Mouse (Mus musculus) liver, embryonic 11.5 days (tissue): ENCODE data around the gene Tpr. TPM values are rescaled to one million over a fixed set of nuclear protein-coding genes. Genes with fewer than 3 reads are reported as not detected.
A peak's percentile ranks its signal among the peaks of the same experiment; 100 is the strongest.

ENCODE experiments used
- ATAC-seq: fragments of 200-750 bp; cut with Nextera tagmentation; replicated peaks from 2 replicates; pipeline ENCODE4 v1.8.0; 2017; ENCODE audit warnings: moderate number of reproducible peaks, mild to moderate bottlenecking, moderate TSS enrichment, moderate library complexity; ENCODE audit not compliant: low FRiP score
- DNase-seq: peaks from one replicate; pipeline ENCODE4 v3.0.0-alpha.2; 2017; ENCODE audit warnings: low spot score
- H3K27ac ChIP-seq: fragments of 300-500 bp; sonication (generic); 2 replicates; pipeline ENCODE4 v1.5.1; 2014; ENCODE audit warnings: mild to moderate bottlenecking, low read depth, low read length, control low read depth
- H3K27me3 ChIP-seq: fragments of 300-500 bp; sonication (generic); replicated peaks from 2 replicates; pipeline ENCODE4 v1.6.1; 2014; ENCODE audit warnings: low read length, mixed read lengths; ENCODE audit not compliant: control insufficient read depth, insufficient read depth
- H3K36me3 ChIP-seq: fragments of 300-500 bp; sonication (generic); 2 replicates; pipeline ENCODE4 v1.6.1; 2014; ENCODE audit warnings: mild to moderate bottlenecking, low read length, moderate library complexity, mixed read lengths; ENCODE audit not compliant: control insufficient read depth, insufficient read depth
- H3K4me1 ChIP-seq: fragments of 300-500 bp; sonication (generic); replicated peaks from 2 replicates; pipeline ENCODE4 v1.6.1; 2014; ENCODE audit warnings: low read length, mixed read lengths; ENCODE audit not compliant: control insufficient read depth, insufficient read depth
- H3K4me2 ChIP-seq: fragments of 300-500 bp; sonication (generic); 2 replicates; pipeline ENCODE4 v1.6.1; 2014; ENCODE audit warnings: mild to moderate bottlenecking, control low read depth, moderate library complexity
- H3K4me3 ChIP-seq: fragments of 300-500 bp; sonication (generic); 2 replicates; pipeline ENCODE4 v1.5.1; 2014; ENCODE audit warnings: low read depth, low read length, control low read depth
- H3K9ac ChIP-seq: fragments of 300-500 bp; sonication (generic); 2 replicates; pipeline ENCODE4 v1.6.1; 2014; ENCODE audit warnings: low read depth, low read length, control low read depth
- H3K9me3 ChIP-seq: fragments of 300-500 bp; sonication (generic); 2 replicates; pipeline ENCODE4 v1.6.1; 2016; ENCODE audit warnings: low read length, inconsistent platforms, mixed read lengths; ENCODE audit not compliant: control insufficient read depth
- WGBS: fragments of 180-500 bp; shearing (Covaris S2); extraction: QIAGEN DNeasy Blood & Tissue Kit; methylation state at CpG from one replicate; pipeline ENCODE4 v1.1.7; 2014; 5-methylcytosine and 5-hydroxymethylcytosine counted together
- polyA plus RNA-seq: library from polyadenylated mRNA; unstranded; fragments of >200 nt; fragmentation: Nextera tagmentation; extraction: Ambion mirVana; gene quantifications from 2 replicates; pipeline ENCODE4 v1.2.1, GENCODE M21; 2014

Gene Tpr
- polyA plus RNA-seq, 1 experiment from 2014 or later = 169 TPM

DNA sequence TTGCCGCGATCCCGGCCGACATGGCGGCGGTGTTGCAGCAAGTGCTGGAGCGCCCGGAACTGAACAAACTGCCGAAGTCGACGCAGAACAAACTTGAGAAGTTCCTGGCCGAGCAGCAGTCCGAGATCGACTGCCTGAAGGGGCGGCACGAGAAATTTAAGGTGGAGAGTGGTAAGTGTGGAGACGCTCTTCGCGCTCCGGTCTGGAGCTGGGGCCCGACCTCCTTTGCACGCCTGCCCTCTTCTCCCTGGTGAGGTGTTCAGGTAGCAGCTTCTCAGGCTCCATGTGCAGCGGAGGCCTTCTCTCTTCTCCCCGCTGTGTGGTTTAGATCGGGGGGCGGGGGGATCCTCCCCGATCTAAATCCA is 832 bp downstream of the Tpr start:
- H3K4me2 ChIP-seq = peak overlapping the region; percentile 60
- peak overlapping the region; percentile 84 for H3K4me3 ChIP-seq
- no peaks in the 10 kb centered on the region for H3K27me3 ChIP-seq
- peak overlapping the region; percentile 93 for H3K9ac ChIP-seq
- H3K4me1 ChIP-seq = peaks cover 4% of the 10 kb centered on the region; the same call in 1 of the 2 replicates
- peaks cover 21% of the 10 kb centered on the region for H3K36me3 ChIP-seq
- DNase-seq (no peak), ATAC-seq (peak; percentile 32)
- WGBS = 0% methylated on average over 27 of the region's 27 CpGs
- no peaks in the 10 kb centered on the region for H3K9me3 ChIP-seq
- peak overlapping the region; percentile 91 for H3K27ac ChIP-seq

DNA sequence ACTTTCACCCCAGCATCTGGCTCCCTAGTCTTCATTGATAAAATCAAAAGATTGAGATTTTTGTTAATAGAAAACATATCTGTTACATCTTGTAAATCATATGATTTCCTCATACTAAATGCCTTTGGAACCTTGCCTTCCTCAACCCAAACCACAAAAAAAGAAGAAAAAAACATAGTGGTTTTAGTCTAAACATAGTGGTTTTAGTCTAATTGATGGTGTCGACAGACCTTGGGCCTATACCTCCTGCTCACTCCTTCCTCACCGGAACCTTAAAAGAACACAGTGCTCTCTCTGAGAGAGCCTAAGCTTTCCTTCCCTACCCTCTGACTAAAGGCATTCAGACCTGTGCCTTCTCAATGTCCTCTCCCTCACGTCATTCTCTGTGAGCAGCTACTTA is 3.4 kb downstream of the Tpr start:
- DNase-seq (no peak), ATAC-seq (no peak)
- no peak overlapping the region for H3K27ac ChIP-seq
- no peaks in the 10 kb centered on the region for H3K27me3 ChIP-seq
- 86% methylated on average over 3 of the region's 3 CpGs for WGBS
- H3K36me3 ChIP-seq = peaks cover 18% of the 10 kb centered on the region
- H3K9ac ChIP-seq = no peak overlapping the region
- H3K4me1 ChIP-seq = peaks cover 4% of the 10 kb centered on the region; the same call in 1 of the 2 replicates
- H3K4me3 ChIP-seq = no peak overlapping the region
- H3K4me2 ChIP-seq = no peak overlapping the region
- H3K9me3 ChIP-seq = no peaks in the 10 kb centered on the region

DNA sequence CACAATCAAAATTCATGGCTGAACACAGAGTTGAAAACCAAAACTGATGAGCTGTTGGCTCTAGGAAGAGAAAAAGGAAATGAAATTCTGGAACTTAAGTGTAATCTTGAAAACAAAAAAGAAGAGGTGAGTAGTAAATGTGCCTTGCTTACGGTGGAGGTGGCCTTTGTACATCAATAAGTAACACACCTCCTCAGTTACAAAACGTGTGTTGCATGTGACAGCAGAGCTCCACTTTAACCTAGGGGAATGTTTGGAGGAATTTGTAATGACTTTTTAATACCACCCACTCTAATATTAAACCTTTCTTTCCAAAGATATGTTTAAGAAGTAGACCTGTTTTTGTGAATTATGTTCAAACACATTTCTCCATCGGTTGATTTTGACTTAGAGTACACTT is 11.3 kb downstream of the Tpr start:
- ATAC-seq (no peak), DNase-seq (no peak)
- Histone ChIP-seq H3K4me2 (no peak overlapping the region), H3K27me3 (no peaks in the 10 kb centered on the region), H3K9me3 (no peaks in the 10 kb centered on the region), H3K4me1 (no peaks in the 10 kb centered on the region), H3K27ac (no peak overlapping the region), H3K36me3 (peaks cover 25% of the 10 kb centered on the region; the same call in 1 of the 2 replicates), H3K9ac (no peak overlapping the region), H3K4me3 (no peak overlapping the region)
- 90% methylated on average over 3 of the region's 3 CpGs for WGBS

DNA sequence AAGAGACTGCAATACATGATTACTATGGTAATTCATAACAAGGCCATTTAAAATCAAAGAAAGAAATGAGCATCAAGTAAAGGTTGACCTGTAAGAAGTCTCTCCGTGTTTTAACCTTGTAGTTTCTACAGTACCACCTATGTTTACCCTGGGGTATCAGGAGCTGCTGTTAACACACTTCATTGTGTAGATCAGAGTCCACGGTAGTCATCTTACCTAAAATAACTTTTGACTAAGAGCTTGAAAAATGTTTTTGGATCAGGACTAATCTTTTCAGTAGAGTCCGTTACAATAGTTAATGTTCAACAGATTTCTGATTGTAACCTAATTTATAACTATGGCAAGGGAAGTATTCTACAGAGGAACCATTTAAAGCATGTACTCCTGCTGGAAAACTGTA is 11.9 kb downstream of the Tpr start:
- 93% methylated on average over 3 of the region's 3 CpGs for WGBS

DNA sequence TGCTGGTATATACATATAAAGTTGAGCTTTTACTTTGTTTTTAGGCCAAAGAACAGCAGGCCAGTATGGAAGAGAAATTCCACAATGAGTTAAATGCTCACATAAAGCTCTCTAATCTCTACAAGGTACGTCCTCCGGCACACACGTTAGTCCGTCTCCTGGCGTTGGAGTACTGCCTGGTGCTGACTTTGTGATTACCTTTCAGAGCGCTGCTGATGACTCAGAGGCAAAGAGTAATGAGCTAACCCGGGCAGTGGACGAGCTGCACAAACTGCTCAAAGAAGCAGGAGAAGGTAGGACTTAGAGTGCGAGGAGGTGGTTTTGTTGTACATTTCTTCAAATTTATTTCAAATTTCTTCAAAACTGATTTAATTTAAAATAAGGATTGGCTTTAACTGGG is 14.6 kb downstream of the Tpr start:
- no peaks in the 10 kb centered on the region for H3K9me3 ChIP-seq
- H3K9ac ChIP-seq = no peak overlapping the region
- no peaks in the 10 kb centered on the region for H3K27me3 ChIP-seq
- no peaks in the 10 kb centered on the region for H3K4me1 ChIP-seq
- H3K36me3 ChIP-seq = peaks cover 37% of the 10 kb centered on the region; the same call in 1 of the 2 replicates
- ATAC-seq (no peak), DNase-seq (no peak)
- H3K4me2 ChIP-seq = no peak overlapping the region
- 87% methylated on average over 9 of the region's 9 CpGs for WGBS
- H3K27ac ChIP-seq = no peak overlapping the region
- no peak overlapping the region for H3K4me3 ChIP-seq

More for the DNA sequence above, 11.9 kb downstream of the Tpr start:
- no peak overlapping the region for H3K4me2 ChIP-seq
- H3K4me3 ChIP-seq = no peak overlapping the region
- DNase-seq = no peak
- no peak for ATAC-seq
- no peaks in the 10 kb centered on the region for H3K27me3 ChIP-seq
- H3K9me3 ChIP-seq = no peaks in the 10 kb centered on the region
- peaks cover 31% of the 10 kb centered on the region; the same call in 1 of the 2 replicates for H3K36me3 ChIP-seq
- no peaks in the 10 kb centered on the region for H3K4me1 ChIP-seq
- no peak overlapping the region for H3K27ac ChIP-seq
- no peak overlapping the region for H3K9ac ChIP-seq

DNA sequence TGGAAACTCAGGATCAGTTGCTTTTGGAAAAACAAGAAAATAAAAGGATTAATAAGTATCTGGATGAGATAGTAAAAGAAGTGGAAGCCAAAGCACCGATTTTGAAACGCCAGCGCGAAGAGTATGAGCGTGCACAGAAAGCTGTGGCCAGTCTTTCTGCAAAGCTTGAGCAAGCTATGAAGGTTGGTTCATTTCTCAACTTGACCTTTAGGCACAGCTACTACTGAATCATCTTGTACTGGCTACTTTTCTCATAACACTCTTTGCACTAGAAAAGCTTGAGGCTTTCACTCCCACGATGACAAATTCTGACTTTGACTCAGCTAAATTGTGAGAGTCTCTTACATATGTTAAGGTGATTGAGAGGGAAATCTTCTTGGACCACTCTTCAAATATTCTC is 17.4 kb downstream of the Tpr start:
- Histone ChIP-seq H3K27ac (no peak overlapping the region), H3K4me2 (no peak overlapping the region), H3K4me1 (no peaks in the 10 kb centered on the region), H3K4me3 (no peak overlapping the region), H3K36me3 (peaks cover 39% of the 10 kb centered on the region), H3K27me3 (no peaks in the 10 kb centered on the region), H3K9me3 (no peaks in the 10 kb centered on the region), H3K9ac (no peak overlapping the region)
- ATAC-seq (no peak), DNase-seq (no peak)
- 98% methylated on average over 6 of the region's 6 CpGs for WGBS

DNA sequence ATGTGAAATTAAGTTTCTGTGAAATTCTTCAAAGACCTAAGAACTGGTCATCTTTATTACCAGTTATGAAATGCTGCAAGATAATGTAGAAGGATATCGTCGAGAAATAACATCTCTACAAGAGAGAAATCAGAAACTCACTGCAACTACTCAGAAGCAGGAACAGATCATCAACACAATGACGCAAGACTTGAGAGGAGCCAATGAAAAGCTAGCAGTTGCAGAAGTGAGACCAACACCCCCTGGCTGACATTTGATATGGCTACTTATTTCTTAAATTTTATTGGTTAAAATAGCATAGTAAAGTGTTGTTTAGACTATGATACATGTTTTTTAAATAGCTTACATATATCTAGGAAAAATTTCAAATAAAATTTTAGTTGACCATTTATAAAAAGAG is 23.4 kb downstream of the Tpr start:
- no peak overlapping the region for H3K4me2 ChIP-seq
- no peaks in the 10 kb centered on the region for H3K27me3 ChIP-seq
- ATAC-seq = no peak
- peaks cover 42% of the 10 kb centered on the region for H3K36me3 ChIP-seq
- no peaks in the 10 kb centered on the region for H3K4me1 ChIP-seq
- H3K27ac ChIP-seq = no peak overlapping the region
- H3K4me3 ChIP-seq = no peak overlapping the region
- H3K9ac ChIP-seq = no peak overlapping the region
- DNase-seq = no peak
- 88% methylated on average over 3 of the region's 3 CpGs for WGBS
- no peaks in the 10 kb centered on the region for H3K9me3 ChIP-seq

DNA sequence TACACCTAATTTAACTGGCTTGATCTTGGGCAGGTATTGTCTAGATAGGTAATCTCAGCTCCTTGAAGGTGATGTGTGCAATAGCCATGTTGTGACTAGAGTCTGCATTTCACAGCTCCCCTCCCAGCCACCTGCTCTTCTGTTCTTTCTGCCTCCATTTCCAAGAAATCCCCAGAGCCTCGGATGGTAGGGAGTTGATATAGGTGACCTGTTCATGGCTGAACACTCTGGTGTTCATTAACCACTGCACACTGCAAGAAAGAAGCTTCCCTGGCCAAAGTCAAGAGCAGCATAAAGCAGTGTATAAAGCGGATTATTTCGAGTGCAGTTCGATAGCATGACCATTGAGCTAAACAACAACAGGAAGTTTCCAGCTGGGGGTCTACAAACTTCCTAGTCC is 25.8 kb downstream of the Tpr start:
- Histone ChIP-seq H3K9me3 (no peaks in the 10 kb centered on the region), H3K4me1 (no peaks in the 10 kb centered on the region), H3K27me3 (no peaks in the 10 kb centered on the region), H3K4me2 (no peak overlapping the region), H3K27ac (no peak overlapping the region), H3K9ac (no peak overlapping the region), H3K4me3 (no peak overlapping the region), H3K36me3 (peaks cover 44% of the 10 kb centered on the region)
- ATAC-seq (no peak), DNase-seq (no peak)
- 91% methylated on average over 4 of the region's 4 CpGs for WGBS

DNA sequence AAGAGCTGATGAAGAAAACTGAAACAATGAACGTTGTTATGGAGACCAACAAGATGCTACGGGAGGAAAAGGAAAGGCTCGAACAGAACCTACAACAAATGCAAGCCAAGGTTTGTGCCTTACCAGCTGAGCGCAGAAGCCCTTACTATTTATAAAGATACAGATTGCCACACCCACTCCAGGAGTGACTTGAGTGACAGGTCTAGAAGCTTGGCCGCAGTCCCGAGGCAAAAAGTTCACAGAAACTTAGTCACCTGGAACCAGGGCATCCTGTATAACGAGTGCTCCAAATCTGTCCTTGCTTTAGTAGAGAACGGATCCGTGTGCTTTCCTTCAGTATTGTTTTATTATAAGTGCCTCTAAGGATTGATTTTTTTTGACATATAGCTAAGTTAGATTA is 33.0 kb downstream of the Tpr start:
- Histone ChIP-seq H3K4me2 (no peak overlapping the region), H3K27ac (no peak overlapping the region), H3K4me1 (no peaks in the 10 kb centered on the region), H3K27me3 (no peaks in the 10 kb centered on the region), H3K36me3 (peaks cover 51% of the 10 kb centered on the region), H3K9me3 (no peaks in the 10 kb centered on the region), H3K4me3 (no peak overlapping the region), H3K9ac (no peak overlapping the region)
- no peak for ATAC-seq
- 88% methylated on average over 9 of the region's 9 CpGs for WGBS
- DNase-seq = no peak
